Mouse (Mus musculus) effector memory CD4-positive, alpha-beta T cell, adult 5 months (primary cell): ENCODE data around the gene Olfr291. TPM values are rescaled to one million over a fixed set of nuclear protein-coding genes. Genes with fewer than 3 reads are reported as not detected.

Experiments
- polyA plus RNA-seq: library from polyadenylated mRNA; unstranded; fragments of 100-300 nt; shearing (Covaris generic); gene quantifications from one replicate; pipeline ENCODE4 v1.2.1, GENCODE M21; 2017

Gene Olfr291
- not detected for polyA plus RNA-seq

GRCm38 (mm10) chr7:84853253-84853652 is at the start of gene Olfr291:
Gene Olfr291, plus strand, starts transcription at chr7:84853553.

Other genes with a start within 250 kb of the Olfr291 start
- gene Fah, start 246.8 kb upstream of the Olfr291 start, polyA plus RNA-seq: 3.5 TPM
- gene Zfand6, start 163.6 kb upstream of the Olfr291 start, polyA plus RNA-seq: 210 TPM
- not detected for gene Vmn2r65, start 110.6 kb downstream of the Olfr291 start, polyA plus RNA-seq
- gene Vmn2r66, start 158.7 kb downstream of the Olfr291 start, polyA plus RNA-seq: 0.02 TPM